Mouse (Mus musculus): ENCODE data around the gene Trmt61a.
A peak's percentile ranks its signal among the peaks of the same experiment; 100 is the strongest.
"Not testable (repeated sequence)": the region's sequence is repeated elsewhere in the genome, so short reads cannot be mapped to it uniquely, and the experiment has no call there.

Gene Trmt61a

GRCm38 (mm10) chr12:111677882-111678669 lies at the start of gene Trmt61a:
Gene Trmt61a (plus strand): TSS chr12:111678105.
- peak; percentile 94 to 95 for DNase-seq

GRCm38 (mm10) chr12:111648061-111648645 lies 29.8 kb upstream of the Trmt61a start:
- peak; percentile 76 to 81 for DNase-seq

- no peak for DNase-seq
Measured at GRCm38 (mm10) chr12:111652953-111653352, 25.0 kb upstream of the Trmt61a start.

GRCm38 (mm10) chr12:111653434-111653833 lies 24.5 kb upstream of the Trmt61a start:
- DNase-seq = peak; percentile 86 to 88

- DNase-seq = no peak
Measured at GRCm38 (mm10) chr12:111655695-111656094, 22.2 kb upstream of the Trmt61a start.

GRCm38 (mm10) chr12:111659331-111659730 lies 18.6 kb upstream of the Trmt61a start:
- DNase-seq = no peak

- no peak for DNase-seq
Measured at GRCm38 (mm10) chr12:111660628-111661027, 17.3 kb upstream of the Trmt61a start.

- not testable (repeated sequence) for DNase-seq
Measured at GRCm38 (mm10) chr12:111661554-111661953, 16.4 kb upstream of the Trmt61a start.

GRCm38 (mm10) chr12:111663228-111664143 lies 14.4 kb upstream of the Trmt61a start:
- DNase-seq = no peak

- peak in 1 of 2 experiments; percentile 43 for DNase-seq
Measured at GRCm38 (mm10) chr12:111664144-111664634, 13.7 kb upstream of the Trmt61a start.

GRCm38 (mm10) chr12:111665041-111665880 lies 12.6 kb upstream of the Trmt61a start:
- no peak for DNase-seq

- DNase-seq = no peak
Measured at GRCm38 (mm10) chr12:111666380-111666779, 11.5 kb upstream of the Trmt61a start.

- DNase-seq = no peak
Measured at GRCm38 (mm10) chr12:111667421-111667820, 10.5 kb upstream of the Trmt61a start.

GRCm38 (mm10) chr12:111668457-111668912 lies 9.4 kb upstream of the Trmt61a start:
- peak; percentile 98 to 100 for DNase-seq

- peak in 1 of 2 experiments; percentile 39 for DNase-seq
Measured at GRCm38 (mm10) chr12:111669000-111669788, 8.7 kb upstream of the Trmt61a start.

GRCm38 (mm10) chr12:111669961-111670360 lies 7.9 kb upstream of the Trmt61a start:
- DNase-seq = peak in 1 of 2 experiments; percentile 42

- DNase-seq = peak; percentile 83 to 86
Measured at GRCm38 (mm10) chr12:111670371-111670971, 7.4 kb upstream of the Trmt61a start.

GRCm38 (mm10) chr12:111670976-111671375 lies 6.9 kb upstream of the Trmt61a start:
- no peak for DNase-seq

- peak; percentile 87 to 89 for DNase-seq
Measured at GRCm38 (mm10) chr12:111671431-111671902, 6.4 kb upstream of the Trmt61a start.

- peak; percentile 94 to 95 for DNase-seq
Measured at GRCm38 (mm10) chr12:111672176-111672575, 5.7 kb upstream of the Trmt61a start, which contains the start of gene Ckb. Gene Ckb (minus strand): TSS chr12:111672338.

Measured in cerebellum, postnatal 14 days (tissue).